Mouse (Mus musculus): ENCODE measurements around the gene Camta1.

GRCm38 (mm10) chr4:151630664-151631063 is 231.0 kb downstream of the Camta1 start:
- TF ChIP-seq CTCF (IDR thresholded peaks at IDR 0.05; ENCODE audit: low read depth) (no peak), EP300 (IDR thresholded peaks at IDR 0.05; ENCODE audit: low read depth) (no peak)
